ENCODE assay signal across 8 mouse cellular contexts in genomic region chr8:70594621-70595564, GRCm38 (mm10). TPM values are rescaled to one million over a fixed set of nuclear protein-coding genes. Genes with fewer than 3 reads are reported as not detected.
A peak's percentile ranks its signal among the peaks of the same experiment; 100 is the strongest.
DNase-seq lines count a peak whose midpoint lies in the region; ATAC-seq and TF ChIP-seq lines count a peak whose summit lies in the region.

No protein-coding gene starts in this region.

- peak; percentile 60 for DNase-seq in lung, adult 18-20 months
- no peak for DNase-seq in lung, postnatal 25 days (ENCODE audit: low spot score)
- peak; percentile 60 to 63 for DNase-seq in cerebellum, adult 18-20 months
- DNase-seq in forebrain, postnatal 0 days: no peak
- DNase-seq in kidney, postnatal 36 days: peak; percentile 54 to 67
- peak; percentile 34 for DNase-seq in thymus, adult 2 months
- DNase-seq in gastrocnemius, postnatal 4 days (ENCODE audit: low spot score in 2 of 2): no peak

- H3K36me3 ChIP-seq in forebrain, postnatal 0 days (ENCODE audit: insufficient read depth): peaks cover 14% of the 10 kb centered on the region
- H3K36me3 ChIP-seq in thymus, adult 2 months (ENCODE audit: control insufficient read depth, insufficient read depth, low read length): peaks cover 12% of the 10 kb centered on the region

- peak overlapping the region; percentile 97 for H3K4me2 ChIP-seq in forebrain, postnatal 0 days (ENCODE audit: low read depth)

- H3K27me3 ChIP-seq in forebrain, postnatal 0 days (ENCODE audit: insufficient read depth, low read length): no peaks in the 10 kb centered on the region
- no peaks in the 10 kb centered on the region for H3K27me3 ChIP-seq in thymus, adult 2 months (ENCODE audit: control insufficient read depth, insufficient read depth, low read length)

- H3K4me3 ChIP-seq in forebrain, postnatal 0 days (ENCODE audit: low read depth, low read length): peak overlapping the region; percentile 57
- peak overlapping the region; percentile 65 for H3K4me3 ChIP-seq in thymus, adult 2 months (ENCODE audit: control insufficient read depth, insufficient read depth, low read length)

- peaks cover 19% of the 10 kb centered on the region for H3K4me1 ChIP-seq in forebrain, postnatal 0 days (ENCODE audit: insufficient read depth)
- H3K4me1 ChIP-seq in thymus, adult 2 months (replicated peaks; ENCODE audit: control insufficient read depth, insufficient read depth, low read length): peaks cover 13% of the 10 kb centered on the region

- H3K9me3 ChIP-seq in forebrain, postnatal 0 days (ENCODE audit: low read length): no peaks in the 10 kb centered on the region

- no peak; the same call in 1 of the 2 replicates for TF ChIP-seq POLR2A in thymus, adult 2 months (IDR thresholded peaks at IDR 0.05; ENCODE audit: control insufficient read depth, extremely low read depth, insufficient read depth, low read length, poor library complexity)

- peak overlapping the region; percentile 68 for H3K9ac ChIP-seq in forebrain, postnatal 0 days

- H3K27ac ChIP-seq in forebrain, postnatal 0 days (ENCODE audit: low read depth, low read length): peak overlapping the region; percentile 73
- H3K27ac ChIP-seq in thymus, adult 2 months (ENCODE audit: control insufficient read depth, insufficient read depth, low read length): no peak overlapping the region

- ATAC-seq in forebrain, postnatal 0 days: peak; percentile 21
- ATAC-seq in megakaryocyte-erythroid progenitor cell, adult 5-6 weeks (replicated peaks; ENCODE audit: low FRiP score, low TSS enrichment, poor library complexity, severe bottlenecking): 0 out of 2 replicates have a peak, but pooled peaks have one; percentile 7

- WGBS in forebrain, postnatal 0 days: 13% methylated on average over 81 of the region's 82 CpGs
- WGBS in thymus, adult 2 months: 25% methylated on average over 82 of the region's 82 CpGs

- no peak; the same call in 1 of the 2 replicates for TF ChIP-seq CTCF in forebrain, postnatal 0 days (IDR thresholded peaks at IDR 0.05; ENCODE audit: low read depth)
- TF ChIP-seq CTCF in thymus, adult 2 months (IDR thresholded peaks at IDR 0.05; ENCODE audit: borderline replicate concordance, control insufficient read depth, extremely low read depth, insufficient read depth, low read length, poor library complexity): no peak

RNA-seq across cellular contexts. Expression of gene Isyna1, which starts 0.7 kb away (rescaled TPM):
- total RNA-seq in forebrain, postnatal 0 days (2014; rRNA removed): 127 and 136 TPM in 2 replicates
- polyA plus RNA-seq in forebrain, postnatal 0 days (2015; fragmentation: Nextera tagmentation; extraction: Ambion mirVana): 93.3 and 106 TPM in 2 replicates
- 74.1 and 91.0 TPM in 2 replicates for total RNA-seq in megakaryocyte-erythroid progenitor cell, adult 5-6 weeks (2014; fragmentation: Nextera tagmentation)
- 36.5 and 51.5 TPM in 2 replicates for total RNA-seq in megakaryocyte-erythroid progenitor cell, adult 5-6 weeks (2017)
- polyA plus RNA-seq in thymus, adult 2 months (2012; rRNA removed): 185 and 201 TPM in 2 replicates
- total RNA-seq in gastrocnemius, postnatal 4 days (2021): 10 to 100 TPM; 22.8 to 31.3 TPM

RNA-seq across cellular contexts. Expression of gene Ssbp4, which starts 13.8 kb away (rescaled TPM):
- 197 and 249 TPM in 2 replicates for total RNA-seq in forebrain, postnatal 0 days (2014; rRNA removed)
- 204 and 221 TPM in 2 replicates for polyA plus RNA-seq in forebrain, postnatal 0 days (2015; fragmentation: Nextera tagmentation; extraction: Ambion mirVana)
- 39.7 and 83.5 TPM in 2 replicates for total RNA-seq in megakaryocyte-erythroid progenitor cell, adult 5-6 weeks (2014; fragmentation: Nextera tagmentation)
- 77.5 and 98.5 TPM in 2 replicates for total RNA-seq in megakaryocyte-erythroid progenitor cell, adult 5-6 weeks (2017)
- polyA plus RNA-seq in thymus, adult 2 months (2012; rRNA removed): 392 and 506 TPM in 2 replicates
- total RNA-seq in gastrocnemius, postnatal 4 days (2021): 10 to 100 TPM; 49.6 to 60.7 TPM

RNA-seq across cellular contexts. Expression of gene Lrrc25, which starts 21.1 kb away (rescaled TPM):
- total RNA-seq in forebrain, postnatal 0 days (2014; rRNA removed): 1.4 and 2.8 TPM in 2 replicates
- polyA plus RNA-seq in forebrain, postnatal 0 days (2015; fragmentation: Nextera tagmentation; extraction: Ambion mirVana): 1.2 TPM in 2 replicates
- 0.37 and 0.69 TPM in 2 replicates for total RNA-seq in megakaryocyte-erythroid progenitor cell, adult 5-6 weeks (2014; fragmentation: Nextera tagmentation)
- 0.15 and 0.61 TPM in 2 replicates for total RNA-seq in megakaryocyte-erythroid progenitor cell, adult 5-6 weeks (2017)
- 15.3 and 18.5 TPM in 2 replicates for polyA plus RNA-seq in thymus, adult 2 months (2012; rRNA removed)
- 1 to 10 TPM; 2.5 to 3.2 TPM for total RNA-seq in gastrocnemius, postnatal 4 days (2021)

RNA-seq across cellular contexts. Expression of gene Gdf15, which starts 37.4 kb away (rescaled TPM):
- 0.90 TPM in 1 of 2 replicates, not detected in the other for total RNA-seq in forebrain, postnatal 0 days (2014; rRNA removed)
- 0.18 and 0.26 TPM in 2 replicates for polyA plus RNA-seq in forebrain, postnatal 0 days (2015; fragmentation: Nextera tagmentation; extraction: Ambion mirVana)
- total RNA-seq in megakaryocyte-erythroid progenitor cell, adult 5-6 weeks (2014; fragmentation: Nextera tagmentation): not detected in 2 replicates
- not detected in 2 replicates for total RNA-seq in megakaryocyte-erythroid progenitor cell, adult 5-6 weeks (2017)
- polyA plus RNA-seq in thymus, adult 2 months (2012; rRNA removed): 6.7 and 7.5 TPM in 2 replicates
- total RNA-seq in gastrocnemius, postnatal 4 days (2021): under 1 TPM; 0.32 to 0.39 TPM

RNA-seq across cellular contexts. Expression of gene Ell, which starts 55.6 kb away (rescaled TPM):
- 16.2 and 18.4 TPM in 2 replicates for total RNA-seq in forebrain, postnatal 0 days (2014; rRNA removed)
- polyA plus RNA-seq in forebrain, postnatal 0 days (2015; fragmentation: Nextera tagmentation; extraction: Ambion mirVana): 9.7 and 11.0 TPM in 2 replicates
- 14.7 and 22.0 TPM in 2 replicates for total RNA-seq in megakaryocyte-erythroid progenitor cell, adult 5-6 weeks (2014; fragmentation: Nextera tagmentation)
- total RNA-seq in megakaryocyte-erythroid progenitor cell, adult 5-6 weeks (2017): 7.9 and 10.7 TPM in 2 replicates
- polyA plus RNA-seq in thymus, adult 2 months (2012; rRNA removed): 40.2 and 42.6 TPM in 2 replicates
- 10 to 100 TPM; 16.1 to 18.2 TPM for total RNA-seq in gastrocnemius, postnatal 4 days (2021)

Comparison
In these comparisons a context has a peak if more than half of its experiments do, and no peak if none do; other contexts are left out.
1. DNase-seq: peak in lung, adult 18-20 months (2 of 2), cerebellum, adult 18-20 months (2 of 2), kidney, postnatal 36 days (2 of 2) and thymus, adult 2 months (single experiment); none in lung, postnatal 25 days (single experiment), forebrain, postnatal 0 days (single experiment) and gastrocnemius, postnatal 4 days (0 of 2).